Mouse (Mus musculus) heart, adult 11 months (tissue): ENCODE measurements around the gene Taf13.

Experiments
- DNase-seq: peaks from one replicate; pipeline ENCODE4 v3.0.0; 2022

Taf13 gene

GRCm38 (mm10) chr3:108574018-108574417 lies 2.5 kb downstream of the Taf13 start:
- no peak for DNase-seq

GRCm38 (mm10) chr3:108584580-108584979 lies 13.1 kb downstream of the Taf13 start:
- DNase-seq = peak; percentile 61

- DNase-seq = peak; percentile 60
Measured at GRCm38 (mm10) chr3:108588446-108588845, 16.9 kb downstream of the Taf13 start.

GRCm38 (mm10) chr3:108590786-108591529 lies 19.5 kb downstream of the Taf13 start, which contains the start of gene Wdr47:
TSS of gene Wdr47 (plus strand) at chr3:108591279.
- DNase-seq = peak; percentile 100

- DNase-seq = no peak
Measured at GRCm38 (mm10) chr3:108591530-108592522, 20.3 kb downstream of the Taf13 start.

- no peak for DNase-seq
Measured at GRCm38 (mm10) chr3:108608906-108609305, 37.4 kb downstream of the Taf13 start.
